Mouse (Mus musculus): ENCODE measurements around the gene Rab13. TPM values are rescaled to one million over a fixed set of nuclear protein-coding genes. Genes with fewer than 3 reads are reported as not detected.

Gene Rab13
- 10.2 and 11.2 TPM in 2 replicates for polyA plus RNA-seq (2012; rRNA removed)

GRCm38 (mm10) chr3:90213377-90213866 is at the start of gene Rab13, which contains the start of gene Rps27:
TSS of gene Rab13 (plus strand) at chr3:90213695.
TSS of gene Rps27 (minus strand) at chr3:90213651.
- peak; percentile 90 to 92 for DNase-seq
- Histone ChIP-seq H3K27ac (ENCODE audit: insufficient read depth, low read length) (peak within 1 kb of the TSS; percentile 56), H3K4me1 (ENCODE audit: control insufficient read depth, insufficient read depth, low read length) (0 out of 2 replicates have a peak, but pooled peaks cover 3% of the 10 kb centered on the region), H3K4me3 (replicated peaks; ENCODE audit: insufficient read depth, low read depth, low read length) (peak within 1 kb of the TSS; percentile 74), H3K27me3 (ENCODE audit: control insufficient read depth, insufficient read depth, low read length) (no peaks in the 10 kb centered on the region)
- under 1% methylated on average over 42 of the region's 42 CpGs for WGBS
- TF ChIP-seq POLR2A (IDR thresholded peaks at IDR 0.05; ENCODE audit: borderline replicate concordance, insufficient read depth, low read length) (peak; percentile 99), CTCF (IDR thresholded peaks at IDR 0.05; ENCODE audit: borderline replicate concordance, insufficient read depth, low read depth, low read length) (no peak)

GRCm38 (mm10) chr3:90179566-90179965 is 33.9 kb upstream of the Rab13 start:
- H3K27ac ChIP-seq (ENCODE audit: insufficient read depth, low read length) = no peak overlapping the region
- TF ChIP-seq CTCF (IDR thresholded peaks at IDR 0.05; ENCODE audit: borderline replicate concordance, insufficient read depth, low read depth, low read length) = no peak
- TF ChIP-seq POLR2A (IDR thresholded peaks at IDR 0.05; ENCODE audit: borderline replicate concordance, insufficient read depth, low read length) = no peak
- no peaks in the 10 kb centered on the region for H3K4me1 ChIP-seq (ENCODE audit: control insufficient read depth, insufficient read depth, low read length)
- H3K27me3 ChIP-seq (ENCODE audit: control insufficient read depth, insufficient read depth, low read length) = no peaks in the 10 kb centered on the region
- no peak for DNase-seq
- 79% methylated on average over 3 of the region's 3 CpGs for WGBS
- no peak overlapping the region for H3K4me3 ChIP-seq (replicated peaks; ENCODE audit: insufficient read depth, low read depth, low read length)

GRCm38 (mm10) chr3:90183581-90183980 is 29.9 kb upstream of the Rab13 start:
- H3K27me3 ChIP-seq (ENCODE audit: control insufficient read depth, insufficient read depth, low read length) = no peaks in the 10 kb centered on the region
- no peak for DNase-seq
- no peaks in the 10 kb centered on the region for H3K4me1 ChIP-seq (ENCODE audit: control insufficient read depth, insufficient read depth, low read length)
- TF ChIP-seq POLR2A (IDR thresholded peaks at IDR 0.05; ENCODE audit: borderline replicate concordance, insufficient read depth, low read length) (no peak), CTCF (IDR thresholded peaks at IDR 0.05; ENCODE audit: borderline replicate concordance, insufficient read depth, low read depth, low read length) (no peak)
- H3K27ac ChIP-seq (ENCODE audit: insufficient read depth, low read length) = no peak overlapping the region
- 38% methylated on average over 3 of the region's 3 CpGs for whole genome bisulfite sequencing
- no peak overlapping the region for H3K4me3 ChIP-seq (replicated peaks; ENCODE audit: insufficient read depth, low read depth, low read length)

- no peak overlapping the region for H3K27ac ChIP-seq (ENCODE audit: insufficient read depth, low read length)
- H3K4me3 ChIP-seq (replicated peaks; ENCODE audit: insufficient read depth, low read depth, low read length) = no peak overlapping the region
- no peak for TF ChIP-seq CTCF (IDR thresholded peaks at IDR 0.05; ENCODE audit: borderline replicate concordance, insufficient read depth, low read depth, low read length)
- no peak for TF ChIP-seq POLR2A (IDR thresholded peaks at IDR 0.05; ENCODE audit: borderline replicate concordance, insufficient read depth, low read length)
- no peaks in the 10 kb centered on the region for H3K27me3 ChIP-seq (ENCODE audit: control insufficient read depth, insufficient read depth, low read length)
- H3K4me1 ChIP-seq (ENCODE audit: control insufficient read depth, insufficient read depth, low read length) = no peaks in the 10 kb centered on the region
- 61% methylated on average over 11 of the region's 11 CpGs for WGBS
- DNase-seq = no peak
Observed at GRCm38 (mm10) chr3:90190859-90191510, 22.5 kb upstream of the Rab13 start.

GRCm38 (mm10) chr3:90194759-90195158 is 18.7 kb upstream of the Rab13 start:
- no peak for TF ChIP-seq CTCF (IDR thresholded peaks at IDR 0.05; ENCODE audit: borderline replicate concordance, insufficient read depth, low read depth, low read length)
- no peak for TF ChIP-seq POLR2A (IDR thresholded peaks at IDR 0.05; ENCODE audit: borderline replicate concordance, insufficient read depth, low read length)
- WGBS = 62% methylated on average over 4 of the region's 4 CpGs
- no peak for DNase-seq
- Histone ChIP-seq H3K4me1 (ENCODE audit: control insufficient read depth, insufficient read depth, low read length) (no peaks in the 10 kb centered on the region), H3K27ac (ENCODE audit: insufficient read depth, low read length) (no peak overlapping the region), H3K4me3 (replicated peaks; ENCODE audit: insufficient read depth, low read depth, low read length) (no peak overlapping the region), H3K27me3 (ENCODE audit: control insufficient read depth, insufficient read depth, low read length) (no peaks in the 10 kb centered on the region)

- WGBS = 80% methylated on average over 1 of the region's 1 CpGs
- DNase-seq = no peak
- Histone ChIP-seq H3K27ac (ENCODE audit: insufficient read depth, low read length) (no peak overlapping the region), H3K4me1 (ENCODE audit: control insufficient read depth, insufficient read depth, low read length) (no peaks in the 10 kb centered on the region), H3K4me3 (replicated peaks; ENCODE audit: insufficient read depth, low read depth, low read length) (no peak overlapping the region), H3K27me3 (ENCODE audit: control insufficient read depth, insufficient read depth, low read length) (no peaks in the 10 kb centered on the region)
- TF ChIP-seq CTCF (IDR thresholded peaks at IDR 0.05; ENCODE audit: borderline replicate concordance, insufficient read depth, low read depth, low read length) = no peak
Observed at GRCm38 (mm10) chr3:90195644-90196043, 17.9 kb upstream of the Rab13 start.

GRCm38 (mm10) chr3:90197548-90197947 is 15.9 kb upstream of the Rab13 start:
- Histone ChIP-seq H3K27ac (ENCODE audit: insufficient read depth, low read length) (no peak overlapping the region), H3K4me1 (ENCODE audit: control insufficient read depth, insufficient read depth, low read length) (no peaks in the 10 kb centered on the region), H3K27me3 (ENCODE audit: control insufficient read depth, insufficient read depth, low read length) (no peaks in the 10 kb centered on the region), H3K4me3 (replicated peaks; ENCODE audit: insufficient read depth, low read depth, low read length) (no peak overlapping the region)
- TF ChIP-seq POLR2A (IDR thresholded peaks at IDR 0.05; ENCODE audit: borderline replicate concordance, insufficient read depth, low read length) = no peak
- TF ChIP-seq CTCF (IDR thresholded peaks at IDR 0.05; ENCODE audit: borderline replicate concordance, insufficient read depth, low read depth, low read length) = no peak
- WGBS = 85% methylated on average over 1 of the region's 1 CpGs
- no peak for DNase-seq

- H3K27me3 ChIP-seq (ENCODE audit: control insufficient read depth, insufficient read depth, low read length) = no peaks in the 10 kb centered on the region
- no peak for TF ChIP-seq CTCF (IDR thresholded peaks at IDR 0.05; ENCODE audit: borderline replicate concordance, insufficient read depth, low read depth, low read length)
- no peak for TF ChIP-seq POLR2A (IDR thresholded peaks at IDR 0.05; ENCODE audit: borderline replicate concordance, insufficient read depth, low read length)
- WGBS = 77% methylated on average over 1 of the region's 1 CpGs
- no peak for DNase-seq
- no peak overlapping the region for H3K4me3 ChIP-seq (replicated peaks; ENCODE audit: insufficient read depth, low read depth, low read length)
- no peak overlapping the region for H3K27ac ChIP-seq (ENCODE audit: insufficient read depth, low read length)
- H3K4me1 ChIP-seq (ENCODE audit: control insufficient read depth, insufficient read depth, low read length) = no peaks in the 10 kb centered on the region
Observed at GRCm38 (mm10) chr3:90202884-90203283, 10.6 kb upstream of the Rab13 start.
